Mouse (Mus musculus) lung, postnatal 4 days (tissue): ENCODE results near the gene Aox2.

Experiments used
- DNase-seq, 2 experiments: peaks; one replicate each; pipeline ENCODE4 v3.0.0; 2021

Aox2 gene

GRCm38 (mm10) chr1:58278026-58278425, at the start of gene Aox2:
Gene Aox2, plus strand, starts transcription at chr1:58278326.
- DNase-seq = no peak

GRCm38 (mm10) chr1:58228916-58229315, 49.2 kb upstream of the Aox2 start:
- DNase-seq = no peak

- no peak for DNase-seq
These were observed 48.4 kb upstream of the Aox2 start for GRCm38 (mm10) chr1:58229774-58230173.

- DNase-seq = no peak
These were observed 47.6 kb upstream of the Aox2 start for GRCm38 (mm10) chr1:58230542-58230941.

- no peak for DNase-seq
These were observed 42.7 kb upstream of the Aox2 start for GRCm38 (mm10) chr1:58235405-58235804.

GRCm38 (mm10) chr1:58237527-58238299, 40.4 kb upstream of the Aox2 start:
- DNase-seq = peak in 1 of 2 experiments; percentile 5

GRCm38 (mm10) chr1:58238440-58238839, 39.7 kb upstream of the Aox2 start:
- DNase-seq = no peak

GRCm38 (mm10) chr1:58238961-58239360, 39.2 kb upstream of the Aox2 start:
- DNase-seq = no peak

GRCm38 (mm10) chr1:58240347-58240746, 37.8 kb upstream of the Aox2 start:
- DNase-seq = peak in 1 of 2 experiments; percentile 5

- no peak for DNase-seq
These were observed 33.6 kb upstream of the Aox2 start for GRCm38 (mm10) chr1:58244487-58244886.

- DNase-seq = no peak
These were observed 29.6 kb upstream of the Aox2 start for GRCm38 (mm10) chr1:58248518-58248917.

- DNase-seq = no peak
These were observed 24.7 kb upstream of the Aox2 start for GRCm38 (mm10) chr1:58253466-58253865.

- DNase-seq = peak in 1 of 2 experiments; percentile 5
These were observed 20.7 kb upstream of the Aox2 start for GRCm38 (mm10) chr1:58257195-58257991.

GRCm38 (mm10) chr1:58260311-58260710, 17.8 kb upstream of the Aox2 start:
- no peak for DNase-seq

- no peak for DNase-seq
These were observed 9.9 kb upstream of the Aox2 start for GRCm38 (mm10) chr1:58268231-58268630.

- peak in 1 of 2 experiments; percentile 53 for DNase-seq
These were observed 7.1 kb upstream of the Aox2 start for GRCm38 (mm10) chr1:58270807-58271569.

- DNase-seq = no peak
These were observed 2.2 kb upstream of the Aox2 start for GRCm38 (mm10) chr1:58275879-58276278.

GRCm38 (mm10) chr1:58278513-58278912, 387 bp downstream of the Aox2 start:
- no peak for DNase-seq

GRCm38 (mm10) chr1:58280381-58280780, 2.3 kb downstream of the Aox2 start:
- DNase-seq = no peak

GRCm38 (mm10) chr1:58280939-58281624, 3.0 kb downstream of the Aox2 start:
- DNase-seq = no peak

GRCm38 (mm10) chr1:58281625-58281988, 3.5 kb downstream of the Aox2 start:
- no peak for DNase-seq

GRCm38 (mm10) chr1:58284505-58284904, 6.4 kb downstream of the Aox2 start:
- no peak for DNase-seq

GRCm38 (mm10) chr1:58288091-58288490, 10.0 kb downstream of the Aox2 start:
- no peak for DNase-seq
